Mouse (Mus musculus): ENCODE measurements around the gene Ccdc34.

Gene Ccdc34

DNA sequence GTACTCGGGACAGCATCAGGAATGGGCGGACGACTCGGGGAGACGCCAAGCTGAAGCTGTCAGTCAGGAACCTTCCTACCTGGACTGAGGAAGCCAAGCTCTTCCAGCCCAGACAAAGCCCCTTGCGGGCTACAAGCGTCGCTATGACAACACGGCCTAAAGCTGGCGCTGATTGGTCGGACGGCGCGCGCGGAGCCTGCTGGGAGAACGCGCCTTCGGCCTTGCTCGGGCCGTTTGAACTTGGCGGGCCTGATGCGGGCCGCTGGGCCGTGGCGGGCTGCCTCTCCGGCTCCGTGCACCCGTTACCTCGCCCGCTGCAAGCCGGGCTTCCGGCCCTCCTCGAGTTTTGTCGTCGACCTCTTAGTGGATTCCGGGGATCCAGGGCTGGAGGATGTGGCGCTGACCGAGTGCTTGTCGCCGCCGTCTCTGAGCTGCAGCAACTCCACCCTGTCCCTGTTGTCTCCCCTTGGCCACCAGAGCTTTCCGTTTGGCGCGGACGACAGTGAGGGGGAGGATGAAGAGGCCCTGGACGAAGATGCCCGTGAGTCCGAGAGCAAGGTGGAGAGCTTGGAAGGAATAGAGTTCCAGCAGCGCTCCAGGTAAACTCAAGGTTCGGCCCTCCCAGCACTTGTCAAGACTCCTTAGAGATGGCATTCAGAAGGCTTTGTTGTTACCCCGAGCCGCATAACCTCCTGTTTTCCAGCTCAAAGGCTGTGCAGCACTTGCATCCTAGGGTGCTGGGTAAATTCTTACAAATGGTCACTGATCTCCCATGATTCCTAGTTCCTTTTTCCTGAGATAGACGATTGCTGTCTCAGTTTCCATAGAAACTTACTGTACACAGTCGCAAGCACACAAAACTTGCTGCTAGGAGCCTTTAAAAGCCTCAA, at the start of gene Ccdc34:
Gene Ccdc34, plus strand, starts transcription at position 202 of the 890 bp plus-strand sequence.
- peak; percentile 86 for DNase-seq (ENCODE audit: low read depth)

DNA sequence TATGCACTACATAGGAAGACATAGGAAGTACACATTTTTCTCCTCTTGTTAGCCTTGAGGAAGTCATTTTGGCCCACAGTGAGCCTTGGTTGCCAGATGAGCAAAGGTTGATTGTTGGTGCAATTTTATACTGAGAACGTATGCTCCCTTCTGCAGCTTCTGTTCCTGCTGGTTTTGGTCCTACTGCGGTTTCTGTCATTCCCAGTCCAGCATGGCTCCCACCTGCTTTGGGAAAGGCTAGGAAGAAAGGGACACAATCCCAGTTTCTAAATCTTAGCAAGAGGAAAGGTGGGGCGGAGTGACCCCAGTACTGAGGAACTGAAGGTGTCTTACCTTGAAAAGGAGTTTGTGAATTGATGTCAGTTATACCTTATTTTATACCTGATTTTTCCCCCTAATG, 48.2 kb upstream of the Ccdc34 start:
- no peak for DNase-seq (ENCODE audit: low read depth)

DNA sequence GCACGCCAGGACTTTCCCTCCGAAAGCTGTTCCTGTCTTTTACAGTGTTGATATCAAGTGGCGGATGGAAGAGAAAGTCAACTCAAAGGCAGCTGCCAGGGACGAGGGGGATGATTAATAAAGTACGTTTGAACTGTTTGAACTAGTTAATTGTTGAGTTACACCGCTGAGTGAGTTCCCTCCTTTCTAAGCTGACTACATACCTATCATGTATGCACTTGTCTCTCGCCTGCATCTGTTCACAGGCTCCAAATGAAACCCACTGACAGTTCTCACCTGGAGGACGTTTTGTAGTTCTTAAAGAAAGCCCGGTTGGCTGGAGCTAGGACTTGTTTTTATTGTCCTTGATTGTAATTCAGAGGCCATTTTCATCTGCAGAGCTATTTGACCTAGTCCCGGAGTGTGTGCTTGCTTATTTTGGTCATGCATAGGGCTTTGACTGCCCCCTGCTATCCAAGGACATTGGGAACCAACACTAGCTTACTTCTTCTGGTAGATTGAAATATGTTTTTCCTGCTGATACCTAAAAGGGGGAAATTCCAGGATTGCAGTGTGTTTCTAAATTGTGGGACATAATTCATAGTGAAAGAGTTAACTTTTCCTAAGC, 47.6 kb upstream of the Ccdc34 start:
- DNase-seq (ENCODE audit: low read depth), result no peak

DNA sequence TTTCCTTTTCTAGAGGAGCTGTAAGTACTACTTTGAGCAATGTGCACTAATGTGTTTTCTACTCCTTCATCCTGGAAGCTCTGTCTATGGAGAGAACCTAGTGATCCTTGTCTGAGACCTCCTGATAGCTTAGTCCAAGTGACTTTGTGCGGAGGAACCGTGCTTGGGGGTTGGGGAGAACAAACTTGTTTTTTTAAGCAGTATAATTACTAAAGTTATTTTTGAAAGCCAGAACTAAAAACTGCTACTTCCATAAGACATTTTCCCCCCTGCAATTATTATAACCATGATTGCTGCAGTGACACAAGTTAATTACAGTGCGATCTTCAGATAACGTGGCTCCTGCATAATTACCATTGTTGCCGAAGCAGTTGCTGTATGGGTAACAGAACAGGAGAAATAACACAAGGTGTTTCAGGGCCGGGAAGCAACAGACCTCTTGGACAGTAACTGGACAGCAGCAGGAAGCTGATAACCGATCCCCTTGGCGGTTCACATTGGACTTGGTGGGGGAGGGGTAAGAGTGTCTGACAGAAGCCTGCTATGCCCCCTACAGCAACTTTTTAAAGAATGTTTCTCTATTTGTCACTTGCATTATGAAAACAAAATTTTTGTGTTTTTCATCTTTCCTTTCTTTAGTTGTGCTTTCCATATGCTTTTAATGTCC, 46.7 kb upstream of the Ccdc34 start:
- no peak for DNase-seq (ENCODE audit: low read depth)

DNA sequence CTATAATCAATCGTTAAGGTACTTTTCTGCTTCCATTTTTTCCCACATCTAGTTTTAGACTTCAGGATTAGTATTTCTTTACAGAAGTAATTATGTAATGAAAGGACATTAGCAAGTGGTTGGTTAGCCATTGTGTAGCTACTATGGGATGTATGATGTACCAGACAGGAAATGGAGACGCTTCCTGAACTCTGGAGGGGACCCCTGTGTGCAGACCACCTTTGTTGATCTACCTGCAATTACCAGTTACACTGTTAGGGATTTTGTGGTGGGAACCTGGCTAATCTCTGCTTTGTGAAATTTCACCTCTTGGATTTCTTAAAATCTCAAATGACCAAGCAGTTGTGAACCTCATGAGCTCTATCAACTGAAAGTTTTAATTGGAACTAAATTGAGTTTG, 45.3 kb upstream of the Ccdc34 start:
- DNase-seq (ENCODE audit: low read depth), result no peak

DNA sequence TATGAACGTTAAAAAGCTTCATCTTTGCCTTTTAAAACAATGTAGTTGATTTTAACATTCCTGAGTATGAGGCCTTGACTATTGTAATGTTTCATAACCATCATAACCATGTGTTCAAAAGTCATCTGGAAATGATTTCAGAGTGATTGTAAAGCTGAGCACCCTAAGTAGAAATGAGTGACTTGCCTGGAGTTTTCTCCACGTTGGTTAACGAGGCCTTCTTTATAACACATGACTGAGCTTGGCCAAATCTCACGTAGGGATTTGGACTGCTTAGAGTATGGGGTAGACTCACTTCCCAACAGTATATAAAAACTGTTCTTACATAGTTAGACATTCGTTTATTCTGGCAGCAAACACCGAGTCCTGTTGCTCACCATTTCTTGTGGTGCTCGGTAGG, 44.7 kb upstream of the Ccdc34 start:
- no peak for DNase-seq (ENCODE audit: low read depth)

DNA sequence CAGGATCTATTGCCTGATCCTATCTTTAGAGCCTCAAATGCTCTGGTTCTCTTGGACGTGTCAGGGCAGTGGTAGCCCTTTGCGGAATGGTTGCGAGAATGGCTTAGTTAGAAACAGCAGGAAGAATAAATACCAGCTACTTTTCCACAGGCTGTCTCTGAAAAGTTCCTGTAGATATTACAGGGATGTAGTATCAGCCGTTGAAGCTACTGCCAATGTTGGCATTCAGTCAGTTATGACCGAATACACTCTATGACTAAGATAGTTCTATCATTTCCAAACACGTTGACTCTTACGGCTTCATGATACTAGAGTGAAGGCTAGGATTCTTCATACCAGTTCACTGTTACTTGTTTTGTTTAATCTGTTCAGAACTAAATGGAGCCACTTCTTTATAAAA, 42.8 kb upstream of the Ccdc34 start:
- DNase-seq (ENCODE audit: low read depth), result no peak

DNA sequence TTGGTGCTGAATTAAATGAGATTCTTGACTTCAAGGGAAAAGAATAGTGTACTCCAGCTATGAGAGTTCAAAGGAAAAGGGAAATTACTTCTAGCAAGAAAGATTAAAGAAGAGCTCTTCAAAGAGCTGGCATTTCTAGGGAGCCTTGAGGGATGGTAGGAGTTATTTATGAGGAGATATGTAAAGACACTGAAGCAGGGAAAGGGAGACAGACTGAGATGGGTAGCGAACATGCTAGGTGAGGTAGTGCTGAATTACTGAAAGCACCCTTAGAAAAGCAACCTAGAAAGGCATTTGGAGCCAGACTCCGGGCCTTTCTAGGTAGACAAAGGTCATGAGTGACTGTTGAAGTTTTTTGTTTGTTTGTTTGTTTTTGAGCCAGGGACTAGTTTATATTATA, 41.4 kb upstream of the Ccdc34 start:
- no peak for DNase-seq (ENCODE audit: low read depth)

DNA sequence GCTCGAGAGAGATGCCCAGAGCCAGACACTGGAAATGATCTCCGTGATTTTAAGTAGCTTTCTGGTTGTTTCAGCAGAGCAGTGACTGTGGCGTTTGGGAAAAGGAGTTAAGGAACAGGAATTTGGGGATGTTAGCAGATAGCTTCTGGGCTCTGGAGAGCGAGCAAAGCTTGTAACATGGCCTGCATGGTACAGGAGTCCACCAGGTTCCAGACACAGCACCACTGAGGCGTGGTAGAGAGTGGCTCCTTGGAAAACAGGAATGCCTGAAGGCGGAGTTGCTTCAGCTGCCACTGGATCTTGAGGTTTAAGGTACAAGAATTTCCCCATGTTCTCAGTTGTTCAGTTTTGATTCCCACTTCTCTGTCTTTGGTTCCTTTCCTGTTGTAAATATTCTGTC, 40.3 kb upstream of the Ccdc34 start:
- no peak for DNase-seq (ENCODE audit: low read depth)

DNA sequence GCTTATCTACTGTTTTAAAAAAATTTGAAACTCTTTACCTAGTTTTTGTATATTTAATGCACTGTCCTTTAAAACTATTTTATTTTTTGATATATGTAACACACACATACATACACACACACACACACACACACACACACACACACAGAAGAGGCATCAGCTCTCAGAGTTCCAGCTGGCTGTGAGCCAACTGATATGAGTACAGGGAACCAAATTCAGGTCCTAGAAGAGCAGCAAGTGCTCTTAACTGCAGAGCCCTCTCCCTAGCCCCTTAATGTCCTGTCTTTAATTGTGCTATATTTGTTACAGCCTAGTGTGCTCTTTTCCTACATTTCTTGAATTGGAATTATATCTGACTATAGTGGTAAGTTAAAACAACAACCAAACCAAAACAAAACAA, 38.4 kb upstream of the Ccdc34 start:
- no peak for DNase-seq (ENCODE audit: low read depth)

DNA sequence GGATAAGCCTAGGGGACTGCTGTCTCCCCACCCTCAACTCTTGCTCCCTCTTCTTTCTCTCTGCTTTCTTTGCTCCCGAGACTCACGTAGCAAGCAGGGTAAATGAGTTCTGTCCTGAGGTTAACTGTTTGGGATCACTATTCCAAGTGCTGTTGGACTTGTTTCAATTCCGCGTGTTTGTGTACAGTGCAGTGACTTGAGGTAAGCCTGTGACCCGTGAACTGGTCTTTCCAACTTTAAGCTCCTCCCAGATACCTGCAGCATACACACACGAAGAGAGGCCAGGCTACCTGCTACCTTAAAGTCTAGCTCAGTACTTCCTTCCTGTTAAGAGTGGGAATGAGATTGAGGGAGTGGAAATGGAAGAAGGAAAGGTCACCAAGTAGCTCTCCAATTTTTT, 34.2 kb upstream of the Ccdc34 start:
- DNase-seq (ENCODE audit: low read depth), result no peak

DNA sequence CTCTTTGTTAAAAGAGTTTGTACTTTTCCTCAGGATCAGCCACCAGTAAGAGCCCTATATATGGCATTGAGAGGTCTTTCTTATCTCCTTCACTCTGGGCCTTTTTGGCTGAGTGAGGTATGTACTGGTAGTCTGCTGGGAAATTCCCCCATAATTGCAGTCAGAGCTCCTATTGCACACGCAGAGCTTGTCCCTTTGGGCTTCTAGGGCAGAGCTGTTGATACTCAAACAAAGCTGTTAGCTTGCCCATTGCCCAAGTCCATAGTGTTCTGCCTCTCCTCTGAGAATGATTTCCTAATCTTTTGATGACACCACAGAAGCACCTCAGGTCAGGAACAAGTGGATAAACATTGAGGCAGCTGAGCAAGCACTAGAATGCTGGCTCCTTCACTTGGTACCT, 32.7 kb upstream of the Ccdc34 start:
- no peak for DNase-seq (ENCODE audit: low read depth)

DNA sequence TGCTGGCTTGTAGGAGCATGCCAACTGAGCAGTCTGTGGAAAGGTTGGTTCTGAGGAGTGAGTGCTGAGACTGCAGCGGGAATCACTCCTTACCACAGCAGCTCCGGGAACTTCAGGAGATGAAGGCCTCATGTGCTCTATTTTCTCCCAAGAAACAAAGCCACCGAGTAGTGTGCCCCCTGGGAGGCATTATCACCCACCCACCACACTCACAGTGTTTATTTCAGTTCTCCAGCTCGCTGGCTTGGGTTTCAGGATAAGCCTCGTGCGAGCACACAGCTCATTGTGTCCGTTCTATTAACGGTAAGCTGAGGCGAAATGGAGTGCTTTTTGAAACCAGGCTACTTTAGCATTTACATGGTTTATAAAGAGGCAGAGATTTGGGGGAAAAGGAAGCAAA, 32.1 kb upstream of the Ccdc34 start:
- DNase-seq (ENCODE audit: low read depth), result no peak

DNA sequence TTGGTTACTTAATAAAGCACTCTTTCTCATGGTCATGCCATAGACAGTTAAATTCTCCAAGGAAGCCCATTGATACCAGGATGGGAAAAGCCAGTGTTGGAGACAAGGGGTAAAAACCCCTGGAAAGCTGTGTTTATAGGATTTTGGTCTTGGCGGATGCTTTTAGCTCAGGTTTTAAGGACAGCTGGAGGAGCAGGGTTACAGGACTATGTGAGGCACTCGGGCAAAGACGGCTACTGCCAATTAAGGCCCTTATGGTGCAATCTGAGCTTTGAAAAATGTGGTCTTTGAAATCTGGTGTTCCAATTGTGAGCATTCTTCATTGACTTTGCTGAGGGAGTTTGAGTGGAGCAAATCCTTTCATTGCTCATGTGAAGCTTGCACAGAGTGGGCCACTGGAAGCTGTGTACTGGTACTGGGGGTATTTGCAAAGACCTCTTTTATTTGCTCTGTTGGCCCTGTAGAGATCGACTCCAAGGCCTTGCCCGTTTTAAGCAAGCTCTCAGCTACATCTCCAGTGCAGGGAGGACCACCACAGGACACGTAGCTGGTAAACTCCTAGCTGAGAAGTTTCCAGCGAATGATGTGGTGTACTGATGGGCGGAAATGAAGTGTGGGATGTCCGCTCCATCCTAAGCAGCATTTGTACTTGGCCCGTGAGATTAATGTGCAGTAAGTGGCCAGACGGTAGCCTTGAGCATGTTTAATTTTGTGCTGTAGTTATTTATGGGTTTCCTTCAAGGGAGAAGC, 31.4 kb upstream of the Ccdc34 start:
- no peak for DNase-seq (ENCODE audit: low read depth)

DNA sequence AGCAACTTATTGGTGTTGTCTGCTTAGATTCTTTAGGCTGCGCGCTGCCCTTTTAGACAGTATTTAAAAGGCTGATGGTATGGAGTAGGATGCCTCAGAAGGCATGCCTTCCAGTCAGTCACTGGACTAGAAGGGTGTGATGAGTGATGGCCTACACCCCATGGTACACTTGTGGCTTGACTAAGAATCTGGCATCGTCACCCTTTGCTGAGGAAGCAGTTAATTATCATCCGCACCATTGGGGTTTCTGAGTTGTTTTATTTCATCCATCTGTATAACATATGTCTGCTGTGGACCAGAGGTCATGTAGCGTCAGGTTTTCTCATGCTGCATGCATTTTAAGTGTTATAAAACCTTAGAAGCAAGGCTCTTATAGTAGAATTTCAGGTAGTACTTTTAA, 29.7 kb upstream of the Ccdc34 start:
- no peak for DNase-seq (ENCODE audit: low read depth)

DNA sequence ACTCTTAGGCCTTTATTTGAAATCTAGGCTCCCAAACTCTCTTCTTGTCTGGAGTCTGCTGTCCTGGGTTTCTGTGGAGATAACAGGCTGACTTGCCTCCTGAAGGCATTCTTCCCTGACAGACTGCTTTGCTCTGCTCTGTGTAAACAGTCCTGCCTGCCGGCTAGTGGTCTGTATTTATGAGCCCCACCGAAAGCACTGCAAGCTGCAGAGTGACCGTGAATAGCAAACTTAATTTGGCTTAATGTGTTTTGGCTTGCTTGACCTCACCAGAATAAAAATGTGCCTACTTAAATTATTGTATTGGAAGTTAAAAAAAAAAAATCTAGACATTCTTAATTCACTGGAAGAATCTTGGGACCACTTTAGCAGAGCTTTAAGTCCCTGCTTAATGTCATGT, 28.4 kb upstream of the Ccdc34 start:
- no peak for DNase-seq (ENCODE audit: low read depth)

DNA sequence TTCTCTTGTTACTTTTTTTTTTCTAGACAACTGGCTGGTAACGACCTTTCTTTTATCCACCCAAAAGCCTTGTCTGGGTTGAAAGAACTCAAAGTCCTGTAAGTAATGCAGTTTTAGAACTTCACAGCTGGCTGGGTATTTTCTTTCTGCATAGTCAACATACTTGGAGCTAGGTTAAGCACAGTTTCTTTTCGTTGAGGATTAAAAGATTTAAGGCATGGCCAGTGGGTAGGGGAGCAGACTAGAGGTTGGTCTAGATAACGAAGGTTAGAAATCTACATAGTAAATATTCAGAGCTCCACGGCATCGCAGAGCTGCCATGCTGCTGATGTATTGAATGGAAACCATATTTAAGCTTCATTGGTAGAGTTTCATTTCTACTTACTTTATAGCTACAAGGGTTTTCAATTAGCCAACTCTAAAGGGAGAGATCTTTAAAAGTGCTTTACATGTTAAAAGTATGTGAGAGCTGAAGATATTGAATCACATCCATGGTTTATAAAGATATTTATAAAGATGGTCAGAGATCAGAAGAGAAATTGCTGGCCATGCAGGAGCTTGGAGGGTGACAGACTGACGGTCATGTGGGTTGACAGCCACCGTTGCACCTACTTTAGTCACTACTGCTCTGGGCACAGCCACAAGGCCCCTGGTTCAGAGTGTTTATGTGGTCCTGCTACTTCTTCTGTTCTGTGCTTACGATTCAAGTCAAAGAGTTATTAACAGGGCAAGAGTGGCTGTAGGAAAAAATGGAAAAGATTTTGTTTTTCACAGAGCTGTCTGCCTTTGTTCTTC, 27.7 kb upstream of the Ccdc34 start:
- DNase-seq (ENCODE audit: low read depth), result no peak

DNA sequence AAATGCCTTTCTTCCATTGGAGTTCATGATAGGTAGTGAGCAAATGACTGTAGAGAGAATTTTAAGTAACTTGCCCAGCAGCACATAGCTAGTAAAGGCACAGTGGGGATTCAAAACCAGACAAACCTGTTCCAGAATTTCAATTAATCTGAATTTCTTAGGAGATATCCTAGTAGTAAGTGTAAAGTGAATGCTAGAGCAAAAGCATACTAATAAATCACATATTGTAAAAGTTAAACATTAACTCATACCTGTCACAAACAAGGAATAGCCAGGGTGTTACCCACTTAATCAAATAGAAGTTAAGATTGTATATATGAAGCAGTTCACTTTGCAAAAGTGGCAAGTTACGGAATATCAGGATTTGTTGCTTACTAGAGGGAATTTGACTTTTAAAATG, 25.9 kb upstream of the Ccdc34 start:
- DNase-seq (ENCODE audit: low read depth), result no peak

DNA sequence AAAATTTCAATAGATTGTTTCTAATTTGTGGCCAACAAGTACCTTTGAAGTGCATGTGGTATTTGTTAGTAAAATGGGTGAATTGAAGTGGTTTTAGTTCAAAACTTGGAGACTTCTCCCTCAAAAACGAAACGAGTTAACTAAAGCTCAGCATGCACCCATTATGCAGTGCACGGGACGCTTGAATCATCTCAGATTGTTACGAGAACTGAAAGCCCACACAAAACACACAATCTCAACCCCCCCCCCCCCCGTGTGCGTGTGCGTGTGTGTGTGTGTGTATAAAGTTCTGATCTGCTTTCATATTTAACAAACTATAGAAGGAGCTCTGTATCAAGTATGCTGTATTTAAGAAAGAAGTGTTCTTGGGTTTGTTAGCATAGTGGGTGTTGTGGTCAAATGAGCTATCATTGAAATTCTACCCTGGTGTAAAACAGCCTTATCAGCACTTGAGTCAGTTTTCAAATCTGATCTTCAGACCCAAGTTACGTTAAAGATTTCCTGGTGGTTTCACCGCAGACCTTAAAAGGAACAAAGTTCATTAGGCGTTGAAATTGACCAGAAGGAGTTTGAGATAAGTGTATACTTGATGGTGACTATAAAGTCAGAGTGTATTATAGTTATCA, 25.1 kb upstream of the Ccdc34 start:
- DNase-seq (ENCODE audit: low read depth), result no peak

DNA sequence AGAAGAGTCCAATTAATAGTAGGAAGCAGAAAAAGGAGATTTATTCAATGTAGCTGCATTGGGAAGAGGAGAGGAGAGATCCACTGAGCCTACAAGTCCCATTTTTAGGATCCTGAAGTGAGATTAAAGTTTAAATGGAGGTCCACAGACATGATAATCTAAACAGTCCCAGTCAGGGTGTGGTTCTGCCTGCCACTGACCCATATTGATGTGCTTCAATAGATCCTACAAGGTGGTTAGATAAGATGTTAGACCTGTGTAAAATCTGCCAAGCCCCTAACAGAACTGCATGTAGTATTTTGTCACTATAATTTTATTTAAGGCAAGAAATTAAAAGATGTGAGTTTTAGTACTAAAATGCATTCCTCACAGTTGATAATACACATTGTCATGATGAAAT, 24.2 kb upstream of the Ccdc34 start:
- DNase-seq (ENCODE audit: low read depth), result no peak

DNA sequence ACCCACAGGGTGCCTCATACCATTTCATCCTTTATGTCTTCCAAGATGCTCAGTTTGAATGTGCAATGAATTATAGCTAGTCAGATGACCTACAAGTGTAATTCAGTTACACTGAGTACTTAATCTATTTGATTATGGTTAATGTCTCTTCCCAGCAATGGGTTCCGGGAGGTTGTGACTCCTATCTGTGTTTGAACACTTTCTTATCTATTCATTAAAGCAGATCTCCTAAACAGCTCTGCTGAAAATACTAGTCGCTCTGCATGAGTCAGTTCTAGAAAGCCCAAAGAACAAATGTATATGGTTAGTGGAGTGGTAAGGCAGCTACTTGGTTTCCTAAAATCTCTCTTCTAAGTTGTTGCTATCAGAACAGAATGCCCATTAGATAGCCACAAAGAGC, 22.6 kb upstream of the Ccdc34 start:
- no peak for DNase-seq (ENCODE audit: low read depth)

Measured in naive thymus-derived CD4-positive, alpha-beta T cell, adult 2 months (primary cell).